Mouse (Mus musculus): ENCODE measurements at regions not wholly inside any gene's neighbourhood (a gene's known extent, or its start where the extent isn't known, plus 50 kb on each side); places are given as distances from the start of the nearest gene placed in this dataset.

DNA sequence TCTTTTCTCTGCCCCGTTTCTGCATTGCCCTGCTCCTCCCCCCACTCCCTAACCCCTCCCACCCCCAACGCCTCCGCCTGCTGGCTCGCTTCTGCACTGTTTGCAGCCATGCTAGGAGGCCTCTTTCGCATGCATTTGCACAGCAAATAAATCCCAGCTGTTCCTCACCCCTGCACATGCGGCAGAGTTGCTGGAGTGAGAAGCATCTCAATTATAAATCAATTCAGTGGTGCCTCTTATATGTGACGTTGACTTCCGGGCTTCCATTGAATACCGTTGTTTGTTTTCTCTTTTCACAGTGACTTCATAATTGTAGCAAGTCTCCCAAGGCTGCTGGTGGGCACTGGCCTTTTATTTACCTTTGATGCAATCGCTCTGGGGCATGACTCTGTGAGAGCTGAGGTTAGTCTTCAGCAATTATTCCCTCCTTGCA lies 144.3 kb downstream of the Zfp281 start:
- peaks cover 1% of the 10 kb centered on the region; the same call in 1 of the 2 replicates for H3K27me3 ChIP-seq (ENCODE audit: insufficient read depth, poor library complexity, severe bottlenecking)
- H3K27ac ChIP-seq = peak overlapping the region; percentile 79
- peaks cover 17% of the 10 kb centered on the region for H3K4me1 ChIP-seq (replicated peaks)
- WGBS = 7% methylated on average over 10 of the region's 10 CpGs
- peak; percentile 66 for DNase-seq (ENCODE audit: low spot score)
- H3K4me3 ChIP-seq = 0 out of 2 replicates have a peak overlapping the region, but pooled peaks have one; percentile 18
- 0 out of 2 replicates have a peak, but pooled peaks cover 6% of the 10 kb centered on the region for H3K9me3 ChIP-seq
- no peaks in the 10 kb centered on the region for H3K36me3 ChIP-seq

DNA sequence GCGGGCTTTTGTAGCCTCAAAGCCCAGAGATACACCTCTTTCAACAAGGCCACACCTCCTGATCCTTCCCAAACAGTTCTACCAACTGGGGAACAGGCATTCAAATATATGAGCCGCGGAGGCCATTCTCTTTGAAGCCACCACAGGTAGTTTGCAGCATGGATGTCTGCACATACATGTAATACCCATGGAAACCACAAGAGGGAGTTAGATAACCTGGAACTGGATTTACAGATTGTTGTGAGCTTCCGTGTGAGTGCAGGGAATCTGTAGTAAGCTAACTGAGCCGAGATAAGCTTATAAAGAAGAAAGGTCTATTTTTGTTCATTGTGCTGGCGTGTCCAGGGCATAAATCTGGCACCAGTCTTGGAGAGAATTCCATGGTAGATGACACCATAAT lies 149.0 kb downstream of the Zfp281 start:
- Histone ChIP-seq H3K36me3 (no peaks in the 10 kb centered on the region), H3K4me1 (replicated peaks) (peaks cover 40% of the 10 kb centered on the region), H3K4me3 (no peak overlapping the region), H3K9me3 (0 out of 2 replicates have a peak, but pooled peaks cover 8% of the 10 kb centered on the region), H3K27ac (no peak overlapping the region), H3K27me3 (ENCODE audit: insufficient read depth, poor library complexity, severe bottlenecking) (peaks cover 24% of the 10 kb centered on the region)
- WGBS = 87% methylated on average over 6 of the region's 6 CpGs
- DNase-seq (ENCODE audit: low spot score) = no peak

DNA sequence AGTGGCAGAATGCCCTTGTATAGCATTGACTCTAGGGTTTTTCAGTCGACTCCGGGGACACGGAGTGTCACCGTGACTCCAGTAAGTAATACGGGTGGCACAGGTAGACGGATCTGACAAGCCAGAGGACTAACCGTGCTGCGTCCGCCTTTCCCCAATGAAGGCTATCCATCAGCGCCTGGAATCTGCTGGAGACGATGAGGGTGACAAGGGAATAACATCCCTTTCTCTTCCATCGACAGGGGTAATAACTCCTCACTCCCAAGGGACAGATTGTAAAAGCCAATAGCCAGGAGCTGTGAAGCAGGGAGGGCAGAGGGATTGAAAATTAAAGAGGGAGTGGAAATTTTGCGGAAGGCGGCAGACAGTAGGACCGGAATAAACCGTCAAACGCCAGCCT lies 151.5 kb downstream of the Zfp281 start:
- 73% methylated on average over 17 of the region's 17 CpGs for WGBS

DNA sequence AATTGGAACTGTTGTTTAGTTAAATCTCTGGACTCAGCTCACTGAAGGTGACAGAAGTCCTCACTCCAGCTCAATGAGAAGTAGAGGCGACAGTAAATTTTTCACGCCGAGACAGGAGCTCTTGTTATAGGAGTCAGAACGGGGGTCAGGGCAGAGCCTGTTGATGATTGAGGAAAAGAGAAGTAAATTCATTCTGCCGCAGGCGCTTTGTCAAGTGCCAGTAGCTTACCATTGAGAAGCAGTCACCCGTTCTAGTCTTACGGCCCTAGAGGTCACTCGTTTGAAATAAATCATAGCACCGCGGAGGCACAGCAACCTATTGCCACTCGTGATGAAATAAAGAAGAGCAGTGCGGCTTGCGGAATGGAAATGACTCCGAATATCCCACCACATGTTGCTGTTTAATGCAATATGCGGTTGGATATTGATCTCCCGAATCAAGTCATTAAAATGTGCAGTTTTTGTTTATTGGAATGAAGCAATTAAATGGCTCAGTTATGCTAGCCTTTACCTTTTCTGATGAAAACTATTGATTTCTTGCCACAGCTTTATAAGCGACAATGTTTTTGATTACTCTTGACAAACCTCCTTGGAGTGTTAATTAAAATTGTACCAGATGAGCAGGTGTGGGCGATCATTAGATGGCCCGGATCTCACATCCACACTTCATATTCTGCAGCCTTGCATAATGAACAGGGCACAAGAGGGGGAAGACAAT lies 152.7 kb downstream of the Zfp281 start:
- H3K4me1 ChIP-seq (replicated peaks) = peaks cover 47% of the 10 kb centered on the region
- H3K27ac ChIP-seq = no peak overlapping the region
- DNase-seq (ENCODE audit: low spot score) = peak; percentile 62
- no peaks in the 10 kb centered on the region for H3K36me3 ChIP-seq
- H3K27me3 ChIP-seq (ENCODE audit: insufficient read depth, poor library complexity, severe bottlenecking) = peaks cover 31% of the 10 kb centered on the region
- 0 out of 2 replicates have a peak, but pooled peaks cover 8% of the 10 kb centered on the region for H3K9me3 ChIP-seq
- 0 out of 2 replicates have a peak overlapping the region, but pooled peaks have one; percentile 24 for H3K4me3 ChIP-seq
- WGBS = 34% methylated on average over 20 of the region's 20 CpGs

More for the DNA sequence above, 151.5 kb downstream of the Zfp281 start:
- H3K36me3 ChIP-seq = no peaks in the 10 kb centered on the region
- H3K9me3 ChIP-seq = 0 out of 2 replicates have a peak, but pooled peaks cover 8% of the 10 kb centered on the region
- H3K4me3 ChIP-seq = no peak overlapping the region
- DNase-seq (ENCODE audit: low spot score) = no peak
- H3K27ac ChIP-seq = no peak overlapping the region
- peaks cover 35% of the 10 kb centered on the region for H3K4me1 ChIP-seq (replicated peaks)
- peaks cover 31% of the 10 kb centered on the region for H3K27me3 ChIP-seq (ENCODE audit: insufficient read depth, poor library complexity, severe bottlenecking)

DNA sequence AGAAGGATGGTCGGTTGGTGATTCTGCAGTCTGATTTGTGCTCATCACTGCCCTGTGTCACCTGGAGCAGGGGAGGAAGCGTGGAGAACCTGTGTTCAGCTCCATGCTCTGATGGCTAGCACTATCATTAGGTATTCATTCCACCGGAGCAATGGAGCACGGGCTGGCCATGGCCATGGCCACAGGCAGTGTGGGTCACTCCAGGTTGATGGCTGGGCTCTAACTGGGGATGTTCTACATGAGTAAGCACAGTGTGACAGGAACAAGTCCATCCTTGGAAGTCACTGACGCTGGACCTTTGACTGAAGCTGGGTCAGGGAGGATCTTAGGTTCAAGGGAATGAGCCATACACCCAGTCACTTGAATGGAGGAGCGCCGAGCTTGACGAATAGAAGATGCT lies 154.7 kb downstream of the Zfp281 start:
- no peaks in the 10 kb centered on the region for H3K36me3 ChIP-seq
- WGBS = 74% methylated on average over 8 of the region's 8 CpGs
- H3K27me3 ChIP-seq (ENCODE audit: insufficient read depth, poor library complexity, severe bottlenecking) = peaks cover 30% of the 10 kb centered on the region

DNA sequence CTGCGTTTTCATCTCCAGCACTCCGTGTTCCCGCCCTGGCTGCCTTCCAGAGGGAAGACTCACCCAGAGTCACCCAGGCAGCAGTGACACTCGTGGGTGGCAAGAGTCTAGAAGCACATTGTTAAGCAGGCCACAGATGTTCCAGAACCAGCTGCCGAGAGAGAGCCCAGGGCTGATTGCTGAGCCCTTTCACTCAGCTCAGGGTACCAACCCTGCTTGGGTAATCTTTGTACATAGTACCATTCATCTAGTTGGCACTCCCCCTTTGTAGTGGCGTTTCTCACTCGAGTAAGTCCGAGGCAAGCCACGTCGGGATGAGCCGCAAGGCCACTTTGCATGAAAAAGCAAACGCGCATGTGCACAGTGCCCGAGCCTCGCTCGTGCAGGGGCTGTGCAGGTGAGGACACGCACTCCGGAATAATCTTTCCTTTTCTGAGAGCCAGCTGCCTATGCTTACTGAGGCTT lies 156.9 kb downstream of the Zfp281 start:
- WGBS = 29% methylated on average over 18 of the region's 18 CpGs
- H3K27ac ChIP-seq = peak overlapping the region; percentile 79
- peak; percentile 49 for DNase-seq (ENCODE audit: low spot score)
- no peaks in the 10 kb centered on the region for H3K36me3 ChIP-seq
- H3K9me3 ChIP-seq = no peaks in the 10 kb centered on the region
- peaks cover 12% of the 10 kb centered on the region; the same call in 1 of the 2 replicates for H3K27me3 ChIP-seq (ENCODE audit: insufficient read depth, poor library complexity, severe bottlenecking)
- peaks cover 45% of the 10 kb centered on the region for H3K4me1 ChIP-seq (replicated peaks)
- H3K4me3 ChIP-seq = peak overlapping the region; percentile 43

More for the DNA sequence above, 154.7 kb downstream of the Zfp281 start:
- no peaks in the 10 kb centered on the region for H3K9me3 ChIP-seq
- peaks cover 53% of the 10 kb centered on the region for H3K4me1 ChIP-seq (replicated peaks)
- no peak overlapping the region for H3K27ac ChIP-seq
- DNase-seq (ENCODE audit: low spot score) = no peak
- no peak overlapping the region for H3K4me3 ChIP-seq

DNA sequence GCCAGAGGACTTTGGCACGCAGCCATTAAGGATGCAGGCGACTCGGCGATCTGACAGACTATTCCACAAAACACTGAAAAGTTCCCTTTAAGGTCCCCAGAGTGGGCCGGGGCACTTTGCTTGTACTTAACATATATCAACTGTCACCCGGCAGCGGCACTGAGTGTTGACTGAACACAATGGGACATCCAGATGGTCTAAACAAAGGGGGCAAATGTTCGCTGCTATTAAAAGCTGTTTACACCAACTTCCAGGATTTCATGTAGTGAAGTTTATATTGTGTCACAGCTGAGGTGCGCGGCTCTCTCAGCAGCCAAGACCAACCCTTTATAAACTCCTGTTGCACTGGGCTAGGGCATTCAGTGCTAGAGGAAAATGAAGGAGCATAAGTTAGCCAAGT lies 157.6 kb downstream of the Zfp281 start:
- peaks cover 38% of the 10 kb centered on the region for H3K4me1 ChIP-seq (replicated peaks)
- peaks cover 12% of the 10 kb centered on the region; the same call in 1 of the 2 replicates for H3K27me3 ChIP-seq (ENCODE audit: insufficient read depth, poor library complexity, severe bottlenecking)
- no peaks in the 10 kb centered on the region for H3K9me3 ChIP-seq
- H3K4me3 ChIP-seq = peak overlapping the region; percentile 43
- DNase-seq (ENCODE audit: low spot score) = peak; percentile 45
- H3K36me3 ChIP-seq = no peaks in the 10 kb centered on the region
- WGBS = 28% methylated on average over 10 of the region's 10 CpGs
- peak overlapping the region; percentile 79 for H3K27ac ChIP-seq

DNA sequence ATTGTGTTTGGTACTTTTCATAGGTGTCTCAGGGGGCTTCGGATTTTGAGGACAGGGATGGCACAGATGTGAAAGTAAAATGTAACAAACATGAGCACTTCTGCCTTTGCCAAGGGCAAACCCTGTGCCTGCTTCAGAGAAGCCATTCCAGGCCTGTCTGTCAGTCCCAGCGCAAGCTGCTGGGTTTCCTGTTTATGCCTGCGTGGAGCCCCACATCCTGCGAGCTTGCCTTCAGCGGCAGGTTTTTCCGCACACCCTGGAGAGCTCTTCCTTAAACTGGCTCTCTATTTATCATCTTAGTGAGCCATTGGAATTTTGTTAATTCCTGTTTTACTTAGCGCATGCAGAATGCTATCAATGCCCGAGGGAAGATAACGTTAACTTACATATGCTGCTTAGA lies 159.5 kb downstream of the Zfp281 start:
- DNase-seq (ENCODE audit: low spot score) = no peak
- Histone ChIP-seq H3K9me3 (no peaks in the 10 kb centered on the region), H3K36me3 (no peaks in the 10 kb centered on the region), H3K27me3 (ENCODE audit: insufficient read depth, poor library complexity, severe bottlenecking) (peaks cover 11% of the 10 kb centered on the region), H3K27ac (no peak overlapping the region), H3K4me1 (replicated peaks) (peaks cover 25% of the 10 kb centered on the region), H3K4me3 (no peak overlapping the region)
- 70% methylated on average over 9 of the region's 9 CpGs for WGBS

DNA sequence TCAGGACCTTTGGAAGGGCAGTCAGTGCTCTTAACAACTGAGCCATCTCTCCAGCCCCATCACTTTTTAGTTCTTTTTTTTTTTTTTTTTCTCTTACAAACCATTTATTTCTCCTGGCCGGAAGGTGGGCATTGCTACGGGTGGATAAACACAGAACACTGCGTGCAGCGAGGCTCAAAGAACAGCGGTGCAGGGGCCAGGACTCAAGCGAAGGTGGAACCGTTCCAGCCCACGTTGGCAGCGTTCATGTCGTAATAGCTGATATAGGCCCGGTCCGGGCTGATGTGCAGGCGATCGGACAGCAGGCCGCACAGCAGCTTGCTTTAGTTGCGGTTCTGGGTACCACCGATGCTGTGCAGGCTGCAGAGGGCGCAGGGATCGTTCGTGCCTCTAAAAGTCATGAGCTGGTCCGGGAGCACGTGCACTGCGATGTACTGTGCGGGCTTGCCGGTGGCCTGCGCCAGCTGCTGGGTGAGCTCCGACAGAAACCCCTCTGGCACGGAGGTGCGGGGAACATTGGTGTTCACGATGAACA lies 164.3 kb downstream of the Zfp281 start:
- H3K4me1 ChIP-seq (replicated peaks) = no peaks in the 10 kb centered on the region
- DNase-seq (ENCODE audit: low spot score) = no peak
- no peaks in the 10 kb centered on the region for H3K36me3 ChIP-seq
- H3K27ac ChIP-seq = no peak overlapping the region
- 66% methylated on average over 30 of the region's 30 CpGs for WGBS
- no peak overlapping the region for H3K4me3 ChIP-seq
- peaks cover 2% of the 10 kb centered on the region; the same call in 1 of the 2 replicates for H3K27me3 ChIP-seq (ENCODE audit: insufficient read depth, poor library complexity, severe bottlenecking)
- H3K9me3 ChIP-seq = no peaks in the 10 kb centered on the region

DNA sequence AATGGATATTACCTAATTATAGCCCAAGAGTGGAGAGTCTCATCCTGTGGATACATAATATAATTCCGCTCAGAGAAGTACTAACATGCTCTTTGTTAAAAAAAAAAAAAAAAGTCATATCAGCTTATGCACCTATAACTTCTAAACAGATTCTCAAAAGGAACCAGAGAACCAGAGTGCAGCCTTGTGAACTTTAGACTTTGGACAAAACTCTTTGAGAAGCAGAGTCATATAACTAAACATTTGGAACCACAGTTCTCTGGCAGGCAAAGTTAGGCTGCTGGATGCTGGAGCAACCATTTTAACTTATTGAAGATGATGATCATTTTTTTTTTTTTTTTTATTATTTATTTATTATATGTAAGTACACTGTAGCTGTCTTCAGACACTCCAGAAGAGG lies 166.9 kb downstream of the Zfp281 start:
- 93% methylated on average over 1 of the region's 1 CpGs for WGBS

More for the DNA sequence above, 166.9 kb downstream of the Zfp281 start:
- no peak for DNase-seq (ENCODE audit: low spot score)
- H3K36me3 ChIP-seq = no peaks in the 10 kb centered on the region
- H3K9me3 ChIP-seq = no peaks in the 10 kb centered on the region
- H3K27ac ChIP-seq = no peak overlapping the region
- H3K4me1 ChIP-seq (replicated peaks) = 0 out of 2 replicates have a peak, but pooled peaks cover 3% of the 10 kb centered on the region
- peaks cover 2% of the 10 kb centered on the region; the same call in 1 of the 2 replicates for H3K27me3 ChIP-seq (ENCODE audit: insufficient read depth, poor library complexity, severe bottlenecking)
- H3K4me3 ChIP-seq = no peak overlapping the region
